Mouse (Mus musculus) stomach, postnatal 0 days (tissue): ENCODE measurements at regions not wholly inside any gene's neighbourhood (a gene's known extent, or its start where the extent isn't known, plus 50 kb on each side); places are given as distances from the start of the nearest gene placed in this dataset.

Experiments
- CTCF ChIP-seq: IDR thresholded peaks from 2 replicates; pipeline ENCODE4 v1.5.1; 2016; ENCODE audit warnings: antibody characterized with exemption, low read depth, mild to moderate bottlenecking, moderate library complexity
- EP300 ChIP-seq: optimal IDR thresholded peaks from 2 replicates; pipeline ENCODE3; 2016; ENCODE audit warnings: antibody characterized with exemption

DNA sequence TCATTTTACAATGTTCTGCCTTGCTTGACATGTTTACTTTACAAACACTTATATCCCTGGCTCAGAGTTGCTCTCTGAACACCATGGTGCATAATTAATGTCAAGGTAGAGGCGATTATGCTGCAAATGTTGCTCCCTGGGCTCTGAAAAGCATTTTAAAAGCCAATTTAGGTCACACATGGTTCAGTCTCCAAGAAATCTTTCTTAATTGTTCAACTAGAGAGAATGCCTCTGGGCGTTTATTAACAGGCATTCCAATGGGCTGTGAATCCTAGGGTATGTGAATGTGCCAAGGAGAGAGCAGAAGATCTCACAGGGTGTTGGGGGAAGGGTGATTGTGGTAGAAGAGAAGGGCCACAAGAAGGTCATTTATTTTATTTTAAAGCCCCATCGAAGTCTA is 260.7 kb upstream of the Sel1l start:
- no peak for TF ChIP-seq CTCF
- TF ChIP-seq EP300: no peak
